Mouse (Mus musculus) cerebellum, adult 8-10 months (tissue): ENCODE data around the gene Aak1.
A peak's percentile ranks its signal among the peaks of the same experiment; 100 is the strongest.
"Not testable (repeated sequence)": the region's sequence is repeated elsewhere in the genome, so short reads cannot be mapped to it uniquely, and the experiment has no call there.

Experiments used
- DNase-seq: peaks from one replicate; pipeline ENCODE4 v3.0.0; 2022

Aak1 gene

GRCm38 (mm10) chr6:86843636-86844035 lies 5.7 kb upstream of the Aak1 start:
- no peak for DNase-seq

DNA sequence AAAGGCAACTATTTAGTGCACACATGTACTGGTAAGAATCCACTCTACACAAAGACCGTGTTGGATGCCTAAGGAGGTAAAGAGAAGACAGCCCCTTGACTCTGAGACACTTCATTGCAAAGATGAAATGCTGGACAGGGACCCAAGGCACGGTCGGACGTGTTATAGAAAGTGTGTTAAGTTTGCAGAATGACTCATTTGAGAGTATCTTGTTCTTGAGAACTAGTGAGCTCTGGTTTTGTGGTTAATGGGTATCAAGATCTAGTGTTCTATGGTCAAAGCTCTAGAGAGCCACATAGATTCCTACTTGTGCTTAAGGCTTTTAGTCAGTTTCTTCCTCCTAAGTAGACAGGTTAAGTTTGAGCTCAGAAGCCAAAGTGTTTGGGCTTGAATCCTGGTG lies 2.9 kb upstream of the Aak1 start:
- no peak for DNase-seq

- DNase-seq = no peak
Observed at GRCm38 (mm10) chr6:86847816-86848215, 1.5 kb upstream of the Aak1 start.

- no peak for DNase-seq
Observed at GRCm38 (mm10) chr6:86848580-86848914, 770 bp upstream of the Aak1 start.

- DNase-seq = no peak
Observed at GRCm38 (mm10) chr6:86849692-86850445, 552 bp downstream of the Aak1 start.

GRCm38 (mm10) chr6:86850588-86850987 lies 1.3 kb downstream of the Aak1 start:
- DNase-seq = no peak

- no peak for DNase-seq
Observed at GRCm38 (mm10) chr6:86851561-86851960, 2.2 kb downstream of the Aak1 start.

DNA sequence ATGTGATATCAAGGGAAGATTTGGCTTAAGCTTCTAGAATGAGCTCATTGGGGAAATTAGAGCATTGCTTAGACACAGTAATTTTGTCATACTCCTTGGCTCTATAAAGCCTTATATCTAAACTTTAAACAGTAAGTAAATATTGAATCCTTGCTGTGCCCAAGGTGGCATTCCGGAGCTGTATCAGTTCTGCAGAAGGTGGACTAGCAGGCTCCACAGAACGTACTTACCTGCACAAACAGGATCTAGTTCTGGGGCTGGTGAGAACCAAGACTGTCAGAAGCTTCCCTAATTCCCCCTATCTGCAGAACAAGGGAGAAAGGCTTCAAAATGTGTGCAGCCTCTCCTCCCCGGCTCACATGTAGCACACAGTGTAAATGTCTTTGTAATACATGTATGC lies 4.6 kb downstream of the Aak1 start:
- DNase-seq = no peak

GRCm38 (mm10) chr6:86854941-86855340 lies 5.6 kb downstream of the Aak1 start:
- DNase-seq = no peak

DNA sequence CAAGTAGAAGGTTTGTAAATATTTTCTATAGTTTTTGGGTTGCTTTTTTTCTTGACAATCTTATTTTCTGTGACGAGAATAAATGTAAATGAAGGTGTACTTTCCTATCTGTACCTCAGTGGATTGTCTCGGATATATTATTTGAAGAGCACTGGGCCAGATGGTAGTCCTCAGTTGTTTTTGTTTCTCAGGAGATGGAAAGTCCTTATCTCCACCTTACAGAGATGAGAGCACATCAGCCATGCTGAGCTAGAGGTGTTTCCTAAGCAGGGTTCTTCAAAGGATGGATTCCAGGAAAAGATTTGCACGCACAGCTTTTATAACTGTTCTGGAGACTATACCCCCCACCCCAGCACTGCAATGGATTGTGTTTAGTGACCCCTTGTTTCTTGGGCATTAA lies 9.3 kb downstream of the Aak1 start:
- DNase-seq = no peak

DNA sequence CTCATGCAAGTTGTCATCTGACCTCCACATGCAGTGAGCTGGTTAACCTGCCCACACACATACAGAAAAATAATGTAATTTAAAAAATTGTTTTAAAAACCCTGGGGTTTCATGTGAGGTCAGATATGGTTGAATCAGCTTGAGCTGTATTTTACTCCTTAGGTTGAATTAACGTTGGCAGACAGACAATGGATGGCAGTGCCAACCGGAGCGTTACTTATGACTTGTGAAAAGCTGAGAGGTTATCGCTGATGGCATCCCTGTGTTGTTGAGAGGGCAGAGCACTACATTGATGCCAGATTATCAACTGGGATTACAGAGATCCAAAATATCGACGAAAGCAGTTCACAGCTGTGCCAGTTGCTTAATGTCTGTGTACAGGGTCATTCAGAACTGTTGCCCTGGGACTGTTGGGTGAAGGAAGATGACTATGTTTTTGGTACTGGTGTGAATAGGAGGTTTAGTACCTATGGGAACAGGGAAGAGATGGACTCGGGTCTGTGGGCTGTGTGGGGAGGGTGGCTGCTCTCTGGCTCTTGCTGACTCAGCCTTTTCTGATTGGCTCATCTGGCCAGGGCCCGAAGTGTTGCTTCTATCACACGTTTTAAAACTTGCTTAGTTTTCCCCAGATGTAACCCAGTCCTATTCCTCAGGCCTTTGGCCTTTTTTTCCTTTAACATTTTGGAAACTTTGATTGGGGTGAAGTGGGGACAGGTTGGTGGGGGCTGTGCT lies 11.6 kb downstream of the Aak1 start:
- no peak for DNase-seq

- DNase-seq = no peak
Observed at GRCm38 (mm10) chr6:86864358-86864757, 15.0 kb downstream of the Aak1 start.

GRCm38 (mm10) chr6:86870335-86870734 lies 21.0 kb downstream of the Aak1 start:
- DNase-seq = no peak

DNA sequence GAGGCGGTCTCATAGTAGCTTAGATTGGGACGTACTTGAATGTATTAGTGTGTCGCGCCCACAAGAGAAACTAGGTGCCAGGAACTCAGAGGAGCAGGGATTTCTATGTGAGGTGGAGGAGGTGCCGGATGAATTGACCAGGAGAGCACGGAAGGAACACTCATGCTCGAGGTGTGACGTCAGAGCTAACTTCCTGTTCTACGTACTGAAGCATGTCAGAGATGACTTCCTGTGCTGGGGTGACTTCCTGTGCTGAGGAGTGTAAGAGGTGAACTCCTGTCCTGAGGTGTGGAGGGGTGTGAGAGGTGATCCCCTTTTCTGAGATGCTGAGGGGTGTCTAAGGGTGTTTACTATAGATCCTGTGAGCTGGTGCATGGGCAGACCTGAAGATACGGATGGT lies 22.5 kb downstream of the Aak1 start:
- no peak for DNase-seq

- DNase-seq = no peak
Observed at GRCm38 (mm10) chr6:86874711-86875375, 25.5 kb downstream of the Aak1 start.

GRCm38 (mm10) chr6:86876451-86876850 lies 27.1 kb downstream of the Aak1 start:
- DNase-seq = no peak

DNA sequence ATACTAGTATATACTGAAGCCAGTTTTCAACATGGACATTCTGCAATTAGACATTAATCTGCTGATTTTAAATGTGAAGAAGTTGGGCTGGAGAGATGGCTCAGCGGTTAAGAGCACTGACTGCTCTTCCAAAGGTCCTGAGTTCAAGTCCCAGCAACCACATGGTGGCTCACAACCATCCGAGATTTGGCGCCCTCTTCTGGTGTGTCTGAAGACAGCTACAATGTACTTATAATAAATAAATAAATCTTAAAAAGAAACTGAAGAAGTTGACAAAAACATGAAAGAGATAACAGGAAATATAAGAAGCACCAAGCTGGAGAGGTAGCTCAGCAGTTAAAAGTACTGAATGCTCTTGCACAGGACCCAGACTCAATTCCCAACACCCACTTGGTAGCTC lies 29.3 kb downstream of the Aak1 start:
- DNase-seq = not testable (repeated sequence)

GRCm38 (mm10) chr6:86879314-86879713 lies 30.0 kb downstream of the Aak1 start:
- peak; percentile 42 for DNase-seq

DNA sequence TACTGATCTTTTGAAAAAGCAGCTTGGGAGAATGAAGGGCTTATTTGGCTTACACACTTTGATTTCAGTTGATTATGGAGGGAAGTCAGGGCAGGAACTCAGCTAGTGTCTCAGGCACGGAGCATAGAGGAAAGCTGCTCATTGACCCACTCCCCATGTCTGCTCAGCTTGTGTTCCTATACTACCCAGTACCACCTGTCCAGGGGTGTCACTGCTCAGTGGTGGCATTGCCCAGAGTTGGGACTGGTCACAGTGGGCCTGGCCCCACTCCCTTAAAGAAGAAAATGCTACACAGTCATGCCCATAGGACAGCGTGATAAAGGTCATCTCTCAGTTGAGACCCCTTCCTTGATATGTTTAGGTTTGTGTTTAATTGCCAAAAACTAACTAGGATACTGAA lies 34.9 kb downstream of the Aak1 start:
- DNase-seq = no peak

DNA sequence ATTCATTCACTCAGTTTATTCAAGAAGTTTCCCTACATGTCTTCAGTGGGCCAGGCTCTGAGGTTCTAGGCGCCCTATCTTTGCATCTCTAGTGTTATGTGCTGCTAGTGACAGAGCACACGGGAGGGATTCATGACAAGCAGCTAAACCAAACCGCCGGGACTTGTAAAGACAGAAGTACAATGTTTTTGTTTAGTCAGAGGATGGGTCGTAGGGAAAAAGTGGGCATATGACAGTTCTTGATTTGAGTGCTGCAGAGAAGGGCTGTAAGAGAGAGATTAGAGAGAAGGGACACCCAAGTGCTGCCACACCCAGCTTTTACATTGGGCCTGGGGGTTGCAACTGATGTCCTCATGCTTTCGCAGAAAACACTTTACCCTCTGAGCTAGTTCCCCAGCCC lies 35.4 kb downstream of the Aak1 start:
- DNase-seq = no peak

- no peak for DNase-seq
Observed at GRCm38 (mm10) chr6:86885816-86886529, 36.7 kb downstream of the Aak1 start.

DNA sequence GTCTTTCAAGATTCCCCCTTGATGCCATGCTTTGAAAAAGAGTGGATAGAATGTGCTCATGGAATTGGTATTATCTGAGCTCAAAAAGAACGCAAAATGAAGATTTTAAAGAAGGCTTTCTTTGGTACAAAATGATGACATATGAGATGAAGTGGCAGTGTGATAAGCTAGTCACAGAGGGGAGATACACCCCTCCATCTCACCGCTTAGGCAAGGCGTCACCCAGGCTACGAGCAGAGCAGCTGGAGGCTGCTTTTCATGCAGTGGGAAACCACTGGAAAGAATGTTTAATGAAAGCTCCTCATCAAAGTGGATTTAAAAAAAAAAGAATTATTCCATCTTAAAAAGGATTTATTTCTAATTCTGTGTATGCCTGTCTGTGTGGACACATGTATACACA lies 37.5 kb downstream of the Aak1 start:
- DNase-seq = no peak

DNA sequence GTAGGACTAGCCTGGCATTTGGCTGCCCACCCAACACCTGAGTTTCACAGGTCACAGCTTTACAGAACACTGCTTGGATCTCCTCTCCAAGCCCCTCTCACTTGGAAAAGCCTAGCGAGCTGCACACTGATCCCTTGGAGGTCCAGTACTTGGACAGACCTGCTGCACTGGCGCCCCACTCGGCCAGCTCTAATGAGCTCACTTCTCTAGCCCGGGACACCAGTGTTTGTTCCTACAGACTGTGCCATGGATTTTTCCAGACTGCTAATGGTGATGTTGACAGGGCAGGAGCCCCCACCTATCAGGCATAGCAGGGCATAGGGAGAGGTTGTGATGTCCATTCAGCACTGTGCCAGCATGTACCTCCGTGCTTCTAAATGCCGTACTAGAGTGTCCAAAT lies 48.2 kb downstream of the Aak1 start:
- DNase-seq = peak; percentile 46

- DNase-seq = peak; percentile 51
Observed at GRCm38 (mm10) chr6:86899053-86899452, 49.7 kb downstream of the Aak1 start.
